Mouse (Mus musculus): ENCODE results near the gene Slit3.

GRCm38 (mm10) chr11:35723876-35724275, 602.9 kb downstream of the Slit3 start:
- no peak for TF ChIP-seq CTCF (conservative IDR thresholded peaks at IDR 0.05; ENCODE audit: low read length)
- TF ChIP-seq POU5F1 (IDR thresholded peaks at IDR 0.05; ENCODE audit: borderline replicate concordance, low read length): no peak
- no peak for TF ChIP-seq NANOG (IDR thresholded peaks at IDR 0.05; ENCODE audit: borderline replicate concordance, low read length)

Data from E14TG2a.4 (cell line).